Mouse (Mus musculus): Measurements from ENCODE around the gene Ephb1. TPM values are rescaled to one million over a fixed set of nuclear protein-coding genes. Genes with fewer than 3 reads are reported as not detected.
A peak's percentile ranks its signal among the peaks of the same experiment; 100 is the strongest.

Gene Ephb1
- polyA plus RNA-seq, 1 experiment from 2014 or later: 41.2 TPM

DNA sequence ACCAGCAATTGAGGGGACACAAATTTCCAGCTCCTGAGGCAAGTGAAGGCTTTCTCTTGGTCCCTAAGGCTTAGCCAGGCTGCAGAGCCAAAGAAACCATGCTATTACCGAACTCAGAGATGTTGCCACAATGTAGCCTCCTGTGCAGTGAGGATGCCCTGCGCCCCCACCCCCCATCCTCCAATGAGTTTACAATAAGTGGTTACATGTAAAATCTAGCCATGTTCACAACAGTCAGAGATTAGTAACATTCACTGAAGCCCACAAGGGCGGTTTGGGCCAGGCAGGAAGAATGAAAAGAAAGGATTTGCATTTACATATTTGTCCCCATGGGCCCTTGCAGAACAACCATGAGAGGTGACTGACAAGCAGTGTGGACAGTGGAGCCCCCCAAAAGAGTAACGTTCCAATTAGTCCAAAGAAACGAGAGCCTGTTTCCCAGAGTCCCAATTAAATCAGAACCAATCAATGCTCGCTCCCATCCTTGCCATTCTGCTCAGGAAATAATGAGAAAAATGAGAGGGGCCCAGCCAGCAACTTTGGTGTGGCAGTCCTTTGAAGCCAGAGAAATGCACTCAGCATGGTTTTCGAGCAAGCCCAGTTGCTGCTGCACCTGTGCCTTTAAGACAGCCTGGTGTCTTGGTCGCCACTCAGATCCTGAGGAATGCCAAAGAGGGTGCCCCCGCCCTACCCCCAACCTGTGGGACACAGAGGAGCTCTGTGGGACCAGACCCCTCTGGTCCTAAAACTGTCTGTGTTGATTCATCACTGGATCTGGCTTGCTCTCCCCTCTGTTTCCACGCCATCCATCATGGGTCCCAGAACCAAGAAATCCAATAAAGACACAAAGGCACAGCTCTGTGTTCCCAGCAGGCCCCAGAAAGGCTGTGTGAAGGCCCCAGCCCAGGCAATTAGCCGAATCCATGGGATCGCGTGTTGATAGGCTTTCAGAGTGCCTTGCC, 161.5 kb downstream of the Ephb1 start:
- Histone ChIP-seq H3K9ac (ENCODE audit: low read depth, low read length) (no peak overlapping the region), H3K27me3 (replicated peaks; ENCODE audit: control insufficient read depth, insufficient read depth, low read length) (peaks cover 2% of the 10 kb centered on the region; the same call in 1 of the 2 replicates), H3K36me3 (ENCODE audit: control insufficient read depth, insufficient read depth, low read length) (no peaks in the 10 kb centered on the region), H3K4me1 (ENCODE audit: control insufficient read depth, insufficient read depth, low read depth, low read length) (peaks cover 25% of the 10 kb centered on the region), H3K27ac (ENCODE audit: low read depth, low read length) (peak overlapping the region; percentile 3; the same call in 1 of the 2 replicates), H3K4me3 (ENCODE audit: low read length) (no peak overlapping the region), H3K9me3 (ENCODE audit: control insufficient read depth, low read length) (no peaks in the 10 kb centered on the region), H3K4me2 (ENCODE audit: low read length) (no peak overlapping the region)
- 24% methylated on average over 13 of the region's 13 CpGs for WGBS
- peak; percentile 83 for ATAC-seq

DNA sequence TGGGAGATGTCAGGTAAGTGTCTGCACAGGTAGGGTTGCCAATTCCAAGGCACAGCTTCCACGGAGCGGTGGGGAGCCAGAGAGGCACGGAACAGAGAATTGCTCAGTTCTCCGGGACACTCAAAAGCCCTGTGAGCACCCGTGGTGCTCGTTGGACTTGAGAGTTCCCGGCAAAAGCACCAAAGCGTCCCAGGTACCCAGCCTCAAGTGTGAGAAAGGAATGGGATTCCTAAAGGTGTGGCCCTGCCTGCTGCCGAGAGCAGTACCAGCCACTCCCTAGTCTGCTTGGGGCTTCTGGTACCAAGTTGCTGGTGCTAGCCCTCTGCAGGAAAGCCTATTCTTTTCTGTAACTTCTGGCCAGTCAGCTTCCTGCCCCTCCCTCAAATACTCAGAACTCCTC, 164.4 kb downstream of the Ephb1 start:
- no peak overlapping the region for H3K27ac ChIP-seq (ENCODE audit: low read depth, low read length)
- no peak overlapping the region for H3K4me3 ChIP-seq (ENCODE audit: low read length)
- whole genome bisulfite sequencing: 77% methylated on average over 9 of the region's 9 CpGs
- no peak overlapping the region for H3K4me2 ChIP-seq (ENCODE audit: low read length)
- H3K36me3 ChIP-seq (ENCODE audit: control insufficient read depth, insufficient read depth, low read length): no peaks in the 10 kb centered on the region
- H3K4me1 ChIP-seq (ENCODE audit: control insufficient read depth, insufficient read depth, low read depth, low read length): peaks cover 23% of the 10 kb centered on the region
- H3K9me3 ChIP-seq (ENCODE audit: control insufficient read depth, low read length): no peaks in the 10 kb centered on the region
- ATAC-seq: no peak
- no peak overlapping the region for H3K9ac ChIP-seq (ENCODE audit: low read depth, low read length)
- no peaks in the 10 kb centered on the region; the same call in 1 of the 2 replicates for H3K27me3 ChIP-seq (replicated peaks; ENCODE audit: control insufficient read depth, insufficient read depth, low read length)

DNA sequence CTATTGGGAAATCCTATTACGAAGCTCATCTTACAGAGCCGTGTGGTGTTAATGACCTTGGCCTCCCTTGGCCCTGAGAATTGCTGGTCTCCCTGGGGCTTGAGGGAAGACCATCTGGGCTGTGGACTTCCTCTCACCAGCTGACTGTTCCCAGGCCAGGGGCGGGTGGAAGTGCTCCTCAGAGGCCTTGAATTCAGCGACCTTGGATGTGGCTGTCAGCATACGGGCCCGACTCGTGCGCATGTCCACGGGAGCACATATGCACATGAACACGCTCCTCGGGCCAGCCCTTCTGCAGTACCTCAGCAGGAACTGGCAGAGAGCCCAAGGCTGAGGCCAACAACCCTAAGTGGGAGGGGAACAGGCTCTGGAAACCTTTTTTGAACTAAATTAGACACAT, 165.1 kb downstream of the Ephb1 start:
- Histone ChIP-seq H3K4me1 (ENCODE audit: control insufficient read depth, insufficient read depth, low read depth, low read length) (peaks cover 23% of the 10 kb centered on the region), H3K9ac (ENCODE audit: low read depth, low read length) (no peak overlapping the region), H3K36me3 (ENCODE audit: control insufficient read depth, insufficient read depth, low read length) (no peaks in the 10 kb centered on the region), H3K9me3 (ENCODE audit: control insufficient read depth, low read length) (no peaks in the 10 kb centered on the region), H3K4me2 (ENCODE audit: low read length) (no peak overlapping the region), H3K4me3 (ENCODE audit: low read length) (no peak overlapping the region), H3K27me3 (replicated peaks; ENCODE audit: control insufficient read depth, insufficient read depth, low read length) (no peaks in the 10 kb centered on the region), H3K27ac (ENCODE audit: low read depth, low read length) (no peak overlapping the region)
- peak; percentile 73 for ATAC-seq
- WGBS: 29% methylated on average over 11 of the region's 11 CpGs

DNA sequence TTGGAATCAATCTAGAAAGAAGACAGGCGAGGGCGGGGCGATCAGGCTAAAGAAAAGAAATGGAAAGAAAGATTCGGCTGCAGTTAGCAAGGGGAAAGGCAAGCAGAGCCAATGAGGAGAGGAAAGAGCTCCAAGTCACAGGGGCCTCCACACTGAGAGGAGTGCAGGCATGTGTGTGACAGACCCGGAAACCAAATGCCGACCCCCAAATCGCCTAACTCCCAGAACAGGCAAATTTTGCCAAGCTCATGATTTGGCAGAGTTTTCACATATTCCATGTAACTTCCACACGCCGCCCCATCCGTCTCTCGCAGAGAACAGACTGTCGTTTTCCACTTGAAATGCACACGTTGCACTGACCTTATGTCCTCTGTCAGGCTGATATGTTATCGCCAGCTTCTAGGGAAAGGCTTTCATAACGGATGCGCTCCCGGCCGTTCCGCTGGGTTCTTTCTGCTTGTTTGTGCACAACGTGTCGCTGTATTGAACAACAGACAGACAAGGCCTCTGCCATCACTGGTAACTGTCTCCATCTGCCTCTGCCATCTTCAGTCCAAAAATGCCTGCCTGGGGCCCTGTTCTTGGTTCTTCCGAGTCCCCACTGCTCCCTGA, 170.7 kb downstream of the Ephb1 start:
- no peak overlapping the region for H3K4me3 ChIP-seq (ENCODE audit: low read length)
- WGBS: 47% methylated on average over 22 of the region's 22 CpGs
- H3K9me3 ChIP-seq (ENCODE audit: control insufficient read depth, low read length): no peaks in the 10 kb centered on the region
- no peak overlapping the region; the same call in 1 of the 2 replicates for H3K9ac ChIP-seq (ENCODE audit: low read depth, low read length)
- H3K4me1 ChIP-seq (ENCODE audit: control insufficient read depth, insufficient read depth, low read depth, low read length): peaks cover 13% of the 10 kb centered on the region
- no peaks in the 10 kb centered on the region for H3K36me3 ChIP-seq (ENCODE audit: control insufficient read depth, insufficient read depth, low read length)
- ATAC-seq: peak; percentile 29; the same call in 1 of the 2 replicates
- peak overlapping the region; percentile 28 for H3K4me2 ChIP-seq (ENCODE audit: low read length)
- peak overlapping the region; percentile 45; the same call in 1 of the 2 replicates for H3K27ac ChIP-seq (ENCODE audit: low read depth, low read length)
- no peaks in the 10 kb centered on the region for H3K27me3 ChIP-seq (replicated peaks; ENCODE audit: control insufficient read depth, insufficient read depth, low read length)

DNA sequence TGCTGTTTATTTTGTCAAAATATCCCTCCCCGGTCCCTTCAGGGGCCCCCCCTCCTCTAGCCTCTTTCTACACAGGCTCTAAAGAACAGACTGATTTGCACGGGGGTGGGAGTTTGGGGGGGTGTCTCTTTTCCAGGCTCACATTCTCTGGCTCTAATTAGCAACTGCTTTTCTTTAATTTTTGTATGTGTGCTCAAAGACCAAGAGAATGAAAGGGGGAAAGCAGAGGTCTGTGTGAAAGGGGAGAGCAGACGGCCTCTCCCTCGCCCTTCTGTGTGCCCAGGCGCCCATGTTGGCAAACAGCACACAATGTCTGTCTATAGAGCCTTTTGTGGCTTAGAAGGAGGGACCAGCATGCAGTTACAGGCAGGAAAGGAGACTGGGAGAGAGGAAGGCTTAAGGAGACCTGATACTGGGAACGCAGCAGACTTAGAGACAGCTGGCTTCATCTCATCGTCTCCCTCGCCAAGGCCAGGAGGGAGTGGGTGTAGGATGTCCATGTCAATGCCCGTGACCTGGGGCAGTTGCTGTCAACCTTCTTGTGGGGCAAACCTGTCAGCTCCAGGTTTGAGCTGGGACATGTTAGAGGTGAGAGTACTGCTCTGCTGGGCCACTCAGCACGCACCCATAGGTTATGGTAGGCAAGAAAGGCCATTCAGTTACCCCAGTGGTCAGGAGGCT, 172.5 kb downstream of the Ephb1 start:
- WGBS: 41% methylated on average over 10 of the region's 10 CpGs
- no peak overlapping the region for H3K4me3 ChIP-seq (ENCODE audit: low read length)
- peaks cover 13% of the 10 kb centered on the region for H3K4me1 ChIP-seq (ENCODE audit: control insufficient read depth, insufficient read depth, low read depth, low read length)
- no peaks in the 10 kb centered on the region for H3K9me3 ChIP-seq (ENCODE audit: control insufficient read depth, low read length)
- H3K27me3 ChIP-seq (replicated peaks; ENCODE audit: control insufficient read depth, insufficient read depth, low read length): no peaks in the 10 kb centered on the region
- H3K27ac ChIP-seq (ENCODE audit: low read depth, low read length): peak overlapping the region; percentile 39; the same call in 1 of the 2 replicates
- peak; percentile 70 for ATAC-seq
- H3K9ac ChIP-seq (ENCODE audit: low read depth, low read length): no peak overlapping the region
- H3K36me3 ChIP-seq (ENCODE audit: control insufficient read depth, insufficient read depth, low read length): no peaks in the 10 kb centered on the region
- H3K4me2 ChIP-seq (ENCODE audit: low read length): no peak overlapping the region

DNA sequence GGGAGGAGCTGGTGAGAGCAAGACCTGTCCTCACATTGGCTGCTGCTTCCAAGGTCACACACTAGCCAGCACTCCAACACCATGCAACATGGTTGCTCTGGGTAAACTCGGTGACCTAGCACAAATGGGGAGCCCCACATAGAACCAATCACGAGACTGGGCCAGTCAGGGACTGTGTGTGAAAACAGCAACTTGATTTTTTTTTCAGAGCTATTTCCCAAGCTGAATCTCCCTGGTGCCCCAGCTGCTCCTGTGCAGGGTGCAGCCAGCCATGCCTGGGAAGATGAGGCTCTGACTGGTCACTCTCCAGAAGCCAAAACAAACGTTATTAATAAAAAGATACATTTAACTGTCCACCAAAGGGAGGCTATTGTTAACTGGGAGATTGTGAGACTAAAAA, 173.2 kb downstream of the Ephb1 start:
- H3K4me1 ChIP-seq (ENCODE audit: control insufficient read depth, insufficient read depth, low read depth, low read length): peaks cover 13% of the 10 kb centered on the region
- H3K27ac ChIP-seq (ENCODE audit: low read depth, low read length): peak overlapping the region; percentile 39; the same call in 1 of the 2 replicates
- no peak overlapping the region for H3K9ac ChIP-seq (ENCODE audit: low read depth, low read length)
- H3K9me3 ChIP-seq (ENCODE audit: control insufficient read depth, low read length): no peaks in the 10 kb centered on the region
- no peaks in the 10 kb centered on the region for H3K27me3 ChIP-seq (replicated peaks; ENCODE audit: control insufficient read depth, insufficient read depth, low read length)
- H3K36me3 ChIP-seq (ENCODE audit: control insufficient read depth, insufficient read depth, low read length): no peaks in the 10 kb centered on the region
- peak; percentile 48 for ATAC-seq
- 35% methylated on average over 3 of the region's 3 CpGs for WGBS
- no peak overlapping the region for H3K4me3 ChIP-seq (ENCODE audit: low read length)
- H3K4me2 ChIP-seq (ENCODE audit: low read length): no peak overlapping the region

DNA sequence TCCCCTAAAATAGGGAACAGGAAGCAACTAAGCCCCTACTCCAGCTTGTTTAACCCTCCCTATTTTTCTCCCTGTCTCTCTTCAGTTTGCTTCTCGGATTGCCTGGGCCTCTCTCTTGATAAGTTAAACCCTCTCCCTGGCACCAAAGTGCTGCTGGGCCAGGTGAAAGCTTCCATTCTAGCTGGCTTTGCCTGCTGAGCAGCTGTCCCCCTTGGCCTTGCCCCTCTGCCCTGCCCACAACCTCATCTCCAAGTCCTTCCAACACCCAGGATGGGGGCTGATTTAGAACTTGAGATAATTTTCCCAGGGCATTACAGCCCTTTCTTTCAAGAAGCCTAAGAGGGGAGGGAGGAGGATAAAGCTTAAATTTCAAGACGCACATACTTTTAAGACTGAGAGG, 174.0 kb downstream of the Ephb1 start:
- Histone ChIP-seq H3K4me1 (ENCODE audit: control insufficient read depth, insufficient read depth, low read depth, low read length) (peaks cover 13% of the 10 kb centered on the region), H3K4me2 (ENCODE audit: low read length) (no peak overlapping the region), H3K9me3 (ENCODE audit: control insufficient read depth, low read length) (no peaks in the 10 kb centered on the region), H3K27me3 (replicated peaks; ENCODE audit: control insufficient read depth, insufficient read depth, low read length) (no peaks in the 10 kb centered on the region), H3K27ac (ENCODE audit: low read depth, low read length) (no peak overlapping the region), H3K9ac (ENCODE audit: low read depth, low read length) (no peak overlapping the region), H3K36me3 (ENCODE audit: control insufficient read depth, insufficient read depth, low read length) (no peaks in the 10 kb centered on the region), H3K4me3 (ENCODE audit: low read length) (no peak overlapping the region)
- no peak for ATAC-seq
- 70% methylated on average over 2 of the region's 2 CpGs for WGBS

DNA sequence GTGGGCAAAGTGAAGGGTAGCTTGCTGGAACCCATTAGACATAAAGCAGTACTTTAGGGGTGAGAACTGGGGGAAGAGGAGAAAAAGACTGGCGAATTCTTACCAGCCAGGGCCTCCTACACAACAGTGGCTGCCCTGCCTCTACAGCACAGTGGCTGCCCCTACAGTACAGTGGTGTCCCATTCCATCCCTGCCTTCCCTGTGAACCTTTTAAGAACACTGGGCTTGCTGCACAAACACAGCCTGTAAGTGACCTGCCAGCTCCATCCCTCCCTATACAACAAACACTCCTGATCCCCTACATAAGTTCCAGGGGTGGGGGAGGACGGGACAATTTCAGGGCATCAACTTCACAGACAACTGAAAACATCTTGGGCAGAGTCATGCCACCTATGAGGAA, 174.4 kb downstream of the Ephb1 start:
- H3K4me3 ChIP-seq (ENCODE audit: low read length): no peak overlapping the region
- no peaks in the 10 kb centered on the region for H3K9me3 ChIP-seq (ENCODE audit: control insufficient read depth, low read length)
- H3K4me1 ChIP-seq (ENCODE audit: control insufficient read depth, insufficient read depth, low read depth, low read length): peaks cover 13% of the 10 kb centered on the region
- no peaks in the 10 kb centered on the region for H3K27me3 ChIP-seq (replicated peaks; ENCODE audit: control insufficient read depth, insufficient read depth, low read length)
- 72% methylated on average over 2 of the region's 2 CpGs for WGBS
- H3K27ac ChIP-seq (ENCODE audit: low read depth, low read length): no peak overlapping the region
- H3K4me2 ChIP-seq (ENCODE audit: low read length): no peak overlapping the region
- no peak for ATAC-seq
- no peaks in the 10 kb centered on the region for H3K36me3 ChIP-seq (ENCODE audit: control insufficient read depth, insufficient read depth, low read length)
- H3K9ac ChIP-seq (ENCODE audit: low read depth, low read length): no peak overlapping the region

DNA sequence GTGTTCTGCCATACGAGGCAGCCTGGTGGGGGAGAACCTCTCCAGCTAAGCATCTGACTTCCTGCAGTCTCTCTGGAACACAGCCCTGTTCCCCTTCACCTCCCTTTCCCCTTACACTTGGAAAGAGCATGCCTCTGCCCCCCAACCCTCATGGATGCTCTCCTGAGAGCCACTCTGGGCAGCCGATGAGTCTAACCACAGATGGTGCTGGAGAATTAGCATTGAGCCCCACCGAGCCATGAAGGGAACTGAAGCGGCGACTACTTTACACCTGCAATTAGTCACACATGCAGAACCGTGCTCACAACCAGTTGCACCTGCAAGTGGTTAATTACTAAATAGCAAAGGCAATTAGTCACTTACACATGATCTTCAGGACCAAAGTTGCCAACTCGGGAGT, 184.8 kb downstream of the Ephb1 start:
- WGBS: 54% methylated on average over 7 of the region's 7 CpGs
- no peak overlapping the region for H3K4me2 ChIP-seq (ENCODE audit: low read length)
- H3K27me3 ChIP-seq (replicated peaks; ENCODE audit: control insufficient read depth, insufficient read depth, low read length): no peaks in the 10 kb centered on the region
- no peak overlapping the region for H3K4me3 ChIP-seq (ENCODE audit: low read length)
- H3K27ac ChIP-seq (ENCODE audit: low read depth, low read length): no peak overlapping the region
- no peaks in the 10 kb centered on the region for H3K36me3 ChIP-seq (ENCODE audit: control insufficient read depth, insufficient read depth, low read length)
- H3K4me1 ChIP-seq (ENCODE audit: control insufficient read depth, insufficient read depth, low read depth, low read length): no peaks in the 10 kb centered on the region
- peak; percentile 72; the same call in 1 of the 2 replicates for ATAC-seq
- no peaks in the 10 kb centered on the region for H3K9me3 ChIP-seq (ENCODE audit: control insufficient read depth, low read length)
- no peak overlapping the region for H3K9ac ChIP-seq (ENCODE audit: low read depth, low read length)
